Mouse (Mus musculus): Measurements from ENCODE around the gene Hydin.

DNA sequence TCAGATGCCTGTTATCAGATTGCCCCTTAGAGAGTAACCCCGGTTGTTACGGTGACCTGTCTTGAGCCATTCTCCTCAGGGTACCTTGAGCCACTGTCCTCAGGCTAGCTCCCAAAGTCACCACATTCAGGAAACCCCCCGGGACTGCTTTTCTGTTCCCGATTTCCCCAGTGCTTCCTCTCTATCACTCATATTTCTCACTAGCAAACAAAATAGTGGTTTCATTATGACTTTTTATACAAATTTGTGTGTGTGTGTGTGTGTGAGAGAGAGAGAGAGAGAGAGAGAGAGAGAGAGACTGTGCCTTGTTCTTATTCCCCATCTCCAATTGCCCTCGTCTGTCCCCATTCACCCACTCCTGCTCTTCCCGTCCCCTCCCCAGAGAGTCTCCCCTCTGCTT is 327.4 kb downstream of the Hydin start:
- TF ChIP-seq CTCF (IDR thresholded peaks at IDR 0.05; ENCODE audit: borderline replicate concordance, insufficient read depth, low read length): no peak
- no peak for TF ChIP-seq POLR2A (IDR thresholded peaks at IDR 0.05; ENCODE audit: low read depth, low read length)

Data from embryonic fibroblast, embryonic 13.5 days (primary cell).